Mouse (Mus musculus): ENCODE results near the gene Gm45234. TPM values are rescaled to one million over a fixed set of nuclear protein-coding genes. Genes with fewer than 3 reads are reported as not detected.
A peak's percentile ranks its signal among the peaks of the same experiment; 100 is the strongest.

The Gm45234 gene
- total and polyA plus RNA-seq, 2 experiments from 2014 or later, result not detected

DNA sequence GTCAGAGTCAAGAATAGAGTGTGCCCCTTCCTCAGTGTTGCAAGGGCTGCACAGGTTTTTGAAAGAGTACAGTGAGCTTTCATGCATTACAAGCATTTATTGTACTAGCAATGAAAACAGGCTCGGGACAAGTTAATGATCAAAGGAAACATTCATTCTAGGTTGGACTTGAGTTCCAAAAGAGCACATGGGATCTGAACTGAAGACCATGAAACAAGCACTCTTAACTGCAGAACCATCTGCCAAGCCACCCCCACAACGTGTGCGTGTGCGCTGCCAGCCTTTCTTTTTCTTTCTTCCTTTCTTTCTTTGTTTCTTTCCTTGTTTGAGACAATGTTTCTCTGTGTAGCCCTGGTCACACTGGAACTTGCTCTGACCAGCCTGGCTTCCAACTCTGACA, 40.0 kb upstream of the Gm45234 start:
- no peak for TF ChIP-seq CTCF (IDR thresholded peaks at IDR 0.05)
- Histone ChIP-seq H3K9ac (replicated peaks; ENCODE audit: low read length, poor library complexity, severe bottlenecking) (no peak overlapping the region), H3K4me3 (ENCODE audit: low read depth, low read length) (no peak overlapping the region), H3K36me3 (ENCODE audit: insufficient read depth, low read length) (no peaks in the 10 kb centered on the region), H3K4me2 (ENCODE audit: low read depth, low read length, poor library complexity, severe bottlenecking) (no peak overlapping the region), H3K27me3 (ENCODE audit: insufficient read depth, low read length) (no peaks in the 10 kb centered on the region), H3K4me1 (ENCODE audit: insufficient read depth, low read length) (no peaks in the 10 kb centered on the region), H3K9me3 (ENCODE audit: low read length) (no peaks in the 10 kb centered on the region), H3K27ac (ENCODE audit: low read depth, low read length) (no peak overlapping the region)
- ATAC-seq (ENCODE audit: low FRiP score) (no peak), DNase-seq (ENCODE audit: low spot score) (no peak)
- WGBS, result 70% methylated on average over 4 of the region's 4 CpGs

DNA sequence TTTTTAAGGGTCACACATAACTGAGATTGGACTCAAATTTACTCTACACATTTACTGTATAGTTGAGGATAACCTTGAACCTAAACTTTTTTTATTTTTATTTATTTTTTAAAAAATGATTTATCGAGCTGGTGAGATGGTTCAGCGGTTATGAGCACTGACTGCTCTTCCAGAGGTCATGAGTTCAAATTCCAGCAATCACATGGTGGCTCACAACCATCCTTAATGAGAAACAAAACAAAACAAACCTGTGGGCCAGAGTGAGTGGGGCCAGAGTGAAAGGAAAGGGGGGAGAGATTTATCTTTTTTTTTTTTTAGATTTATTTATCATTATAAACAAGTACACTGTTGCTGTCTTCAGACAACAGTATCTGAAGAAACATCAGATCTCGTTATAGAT, 36.1 kb upstream of the Gm45234 start:
- Histone ChIP-seq H3K27me3 (ENCODE audit: insufficient read depth, low read length) (no peaks in the 10 kb centered on the region), H3K9me3 (ENCODE audit: low read length) (no peaks in the 10 kb centered on the region), H3K4me1 (ENCODE audit: insufficient read depth, low read length) (no peaks in the 10 kb centered on the region), H3K4me3 (ENCODE audit: low read depth, low read length) (no peak overlapping the region), H3K27ac (ENCODE audit: low read depth, low read length) (no peak overlapping the region), H3K4me2 (ENCODE audit: low read depth, low read length, poor library complexity, severe bottlenecking) (no peak overlapping the region), H3K36me3 (ENCODE audit: insufficient read depth, low read length) (no peaks in the 10 kb centered on the region), H3K9ac (replicated peaks; ENCODE audit: low read length, poor library complexity, severe bottlenecking) (no peak overlapping the region)
- no peak for DNase-seq (ENCODE audit: low spot score)
- WGBS, result 80% methylated on average over 3 of the region's 3 CpGs
- ATAC-seq (ENCODE audit: low FRiP score), result no peak
- TF ChIP-seq CTCF (IDR thresholded peaks at IDR 0.05), result no peak

DNA sequence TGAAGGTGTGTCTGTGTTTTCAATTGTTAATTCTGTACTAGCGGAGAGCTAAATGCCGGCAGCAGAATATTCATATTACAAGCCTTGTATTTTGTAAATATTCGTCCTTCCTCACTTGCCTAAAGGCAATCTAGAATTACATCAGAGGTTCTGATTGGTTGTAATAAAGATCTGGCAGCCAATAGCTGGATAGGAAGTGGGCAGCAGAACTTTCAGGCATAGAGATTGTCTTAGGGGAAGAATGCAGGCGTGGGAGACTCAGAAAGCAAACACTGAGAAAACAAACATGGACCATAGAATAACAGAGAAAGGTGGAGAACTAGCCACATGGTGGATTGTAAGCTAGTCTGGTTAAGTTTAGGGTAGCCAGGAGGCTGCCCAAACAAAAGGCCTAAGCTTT, 34.3 kb upstream of the Gm45234 start:
- Histone ChIP-seq H3K9ac (replicated peaks; ENCODE audit: low read length, poor library complexity, severe bottlenecking) (no peak overlapping the region), H3K36me3 (ENCODE audit: insufficient read depth, low read length) (no peaks in the 10 kb centered on the region), H3K4me2 (ENCODE audit: low read depth, low read length, poor library complexity, severe bottlenecking) (no peak overlapping the region), H3K9me3 (ENCODE audit: low read length) (no peaks in the 10 kb centered on the region), H3K27me3 (ENCODE audit: insufficient read depth, low read length) (no peaks in the 10 kb centered on the region), H3K4me3 (ENCODE audit: low read depth, low read length) (no peak overlapping the region), H3K27ac (ENCODE audit: low read depth, low read length) (no peak overlapping the region), H3K4me1 (ENCODE audit: insufficient read depth, low read length) (no peaks in the 10 kb centered on the region)
- TF ChIP-seq CTCF (IDR thresholded peaks at IDR 0.05), result no peak
- DNase-seq (ENCODE audit: low spot score) (no peak), ATAC-seq (ENCODE audit: low FRiP score) (no peak)
- WGBS, result 71% methylated on average over 4 of the region's 4 CpGs

DNA sequence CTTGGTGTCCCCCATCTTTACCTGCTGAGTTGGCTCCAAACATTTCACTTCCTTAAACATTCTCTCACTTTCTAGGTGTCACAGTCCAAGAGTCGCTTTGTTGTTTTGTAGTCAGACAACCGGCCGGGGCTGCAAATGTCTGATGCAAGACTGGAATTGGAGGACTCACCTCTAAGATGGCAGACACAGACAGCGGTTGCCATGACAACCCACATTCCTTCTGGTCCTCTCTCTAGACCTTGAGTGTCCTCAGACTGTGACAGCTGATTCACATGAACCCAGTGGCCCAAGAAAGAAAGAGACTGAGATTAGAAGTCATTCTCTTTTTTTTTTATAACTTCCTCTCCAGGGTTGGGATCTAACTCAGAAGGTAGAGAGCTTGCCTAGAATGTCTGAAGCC, 33.7 kb upstream of the Gm45234 start:
- 73% methylated on average over 4 of the region's 4 CpGs for WGBS
- no peaks in the 10 kb centered on the region for H3K9me3 ChIP-seq (ENCODE audit: low read length)
- no peaks in the 10 kb centered on the region for H3K4me1 ChIP-seq (ENCODE audit: insufficient read depth, low read length)
- no peak for TF ChIP-seq CTCF (IDR thresholded peaks at IDR 0.05)
- no peaks in the 10 kb centered on the region for H3K27me3 ChIP-seq (ENCODE audit: insufficient read depth, low read length)
- ATAC-seq (ENCODE audit: low FRiP score) (no peak), DNase-seq (ENCODE audit: low spot score) (peak; percentile 67)
- no peak overlapping the region for H3K4me2 ChIP-seq (ENCODE audit: low read depth, low read length, poor library complexity, severe bottlenecking)
- H3K4me3 ChIP-seq (ENCODE audit: low read depth, low read length), result no peak overlapping the region
- no peak overlapping the region for H3K9ac ChIP-seq (replicated peaks; ENCODE audit: low read length, poor library complexity, severe bottlenecking)
- no peaks in the 10 kb centered on the region for H3K36me3 ChIP-seq (ENCODE audit: insufficient read depth, low read length)
- no peak overlapping the region for H3K27ac ChIP-seq (ENCODE audit: low read depth, low read length)

DNA sequence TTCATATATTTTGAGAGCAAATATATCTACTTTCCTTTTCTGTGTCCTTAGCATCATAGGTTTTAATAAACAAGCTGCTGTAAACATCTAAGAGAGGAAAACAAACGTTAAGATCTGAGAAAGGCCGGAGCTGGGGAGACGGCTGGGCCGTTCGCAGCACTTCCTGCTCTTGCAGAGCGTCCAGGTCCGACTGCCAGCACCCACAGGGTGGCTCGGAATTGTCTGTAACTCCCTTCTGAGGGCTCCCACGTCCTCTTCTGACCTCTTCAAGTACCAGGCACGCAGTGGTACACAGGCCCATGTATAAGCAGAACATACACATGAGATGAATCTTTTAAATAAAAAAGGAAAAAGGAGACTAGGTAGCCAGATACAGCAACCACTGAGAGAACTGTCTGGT, 31.9 kb upstream of the Gm45234 start:
- WGBS, result 83% methylated on average over 10 of the region's 10 CpGs
- Histone ChIP-seq H3K4me3 (ENCODE audit: low read depth, low read length) (no peak overlapping the region), H3K9ac (replicated peaks; ENCODE audit: low read length, poor library complexity, severe bottlenecking) (no peak overlapping the region), H3K27me3 (ENCODE audit: insufficient read depth, low read length) (no peaks in the 10 kb centered on the region), H3K36me3 (ENCODE audit: insufficient read depth, low read length) (no peaks in the 10 kb centered on the region), H3K4me2 (ENCODE audit: low read depth, low read length, poor library complexity, severe bottlenecking) (no peak overlapping the region), H3K27ac (ENCODE audit: low read depth, low read length) (no peak overlapping the region), H3K9me3 (ENCODE audit: low read length) (no peaks in the 10 kb centered on the region), H3K4me1 (ENCODE audit: insufficient read depth, low read length) (no peaks in the 10 kb centered on the region)
- DNase-seq (ENCODE audit: low spot score) (no peak), ATAC-seq (ENCODE audit: low FRiP score) (no peak)
- no peak for TF ChIP-seq CTCF (IDR thresholded peaks at IDR 0.05)

DNA sequence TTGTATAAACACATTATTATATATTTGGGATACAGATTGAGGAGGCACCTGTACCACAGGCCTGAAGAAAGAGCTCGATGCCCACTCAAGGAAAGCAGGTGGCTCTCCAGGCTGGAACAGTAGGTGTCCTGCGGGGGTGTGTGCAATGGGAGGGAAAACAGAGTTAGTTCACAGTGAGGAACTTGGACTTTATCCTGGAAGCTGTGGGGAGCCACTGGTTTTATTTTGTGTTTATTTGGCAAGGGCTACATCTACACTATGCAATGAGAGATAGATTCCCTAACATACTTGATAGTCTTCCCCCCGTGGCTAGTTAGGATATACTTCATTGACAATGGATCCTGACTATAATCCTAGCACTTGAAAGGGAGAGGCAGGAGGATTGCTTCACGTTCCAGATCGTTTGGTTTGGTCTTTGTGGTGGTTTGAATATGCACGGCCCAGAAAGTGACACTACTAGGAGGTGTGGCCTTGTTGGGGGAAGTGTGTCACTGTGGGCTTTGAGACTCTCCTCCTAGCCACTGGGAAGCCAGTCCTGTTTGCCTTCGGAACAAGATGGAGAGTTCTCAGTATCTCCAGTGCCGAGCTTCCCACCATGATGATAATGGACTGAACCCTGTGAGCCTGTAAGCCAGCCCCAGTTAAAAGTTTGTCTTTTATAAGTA, 31.1 kb upstream of the Gm45234 start:
- WGBS, result 51% methylated on average over 8 of the region's 8 CpGs
- no peaks in the 10 kb centered on the region for H3K9me3 ChIP-seq (ENCODE audit: low read length)
- no peak for DNase-seq (ENCODE audit: low spot score)
- no peak overlapping the region for H3K4me3 ChIP-seq (ENCODE audit: low read depth, low read length)
- no peak overlapping the region for H3K9ac ChIP-seq (replicated peaks; ENCODE audit: low read length, poor library complexity, severe bottlenecking)
- ATAC-seq (ENCODE audit: low FRiP score), result no peak
- H3K36me3 ChIP-seq (ENCODE audit: insufficient read depth, low read length), result no peaks in the 10 kb centered on the region
- H3K4me2 ChIP-seq (ENCODE audit: low read depth, low read length, poor library complexity, severe bottlenecking), result no peak overlapping the region
- no peak for TF ChIP-seq CTCF (IDR thresholded peaks at IDR 0.05)
- no peak overlapping the region for H3K27ac ChIP-seq (ENCODE audit: low read depth, low read length)
- H3K4me1 ChIP-seq (ENCODE audit: insufficient read depth, low read length), result no peaks in the 10 kb centered on the region
- no peaks in the 10 kb centered on the region for H3K27me3 ChIP-seq (ENCODE audit: insufficient read depth, low read length)
